Mouse (Mus musculus) hematopoietic stem cell, adult 5-6 weeks (primary cell): ENCODE data around the gene Atp2a1. TPM values are rescaled to one million over a fixed set of nuclear protein-coding genes. Genes with fewer than 3 reads are reported as not detected.
A peak's percentile ranks its signal among the peaks of the same experiment; 100 is the strongest.
"Not testable (repeated sequence)": the region's sequence is repeated elsewhere in the genome, so short reads cannot be mapped to it uniquely, and the experiment has no call there.

Experiments
- ATAC-seq, 2 experiments: fragments of 125-278 bp in 1 of 2; replicated peaks in 1 of 2; 2 replicates each; pipeline ENCODE4 v1.8.0; 2016 to 2017; ENCODE audit warnings: inconsistent platforms in 2 of 2, mild to moderate bottlenecking in 2 of 2, moderate number of reproducible peaks in 2 of 2, low read depth in 1 of 2, moderate TSS enrichment in 1 of 2; ENCODE audit not compliant: low FRiP score in 2 of 2, poor library complexity in 2 of 2, severe bottlenecking in 2 of 2, insufficient read depth in 1 of 2, low TSS enrichment in 1 of 2
- total RNA-seq: library from RNA; stranded (forward); fragments of 172-1452, 232-1000 nt; gene quantifications from 2 replicates; pipeline ENCODE4 v1.2.3, GENCODE M21; 2017

Atp2a1 gene
- total RNA-seq, 1 experiment from 2014 or later, result 0.30 TPM

GRCm38 (mm10) chr7:126434726-126435125, 28.2 kb downstream of the Atp2a1 start:
- no peak for ATAC-seq

DNA sequence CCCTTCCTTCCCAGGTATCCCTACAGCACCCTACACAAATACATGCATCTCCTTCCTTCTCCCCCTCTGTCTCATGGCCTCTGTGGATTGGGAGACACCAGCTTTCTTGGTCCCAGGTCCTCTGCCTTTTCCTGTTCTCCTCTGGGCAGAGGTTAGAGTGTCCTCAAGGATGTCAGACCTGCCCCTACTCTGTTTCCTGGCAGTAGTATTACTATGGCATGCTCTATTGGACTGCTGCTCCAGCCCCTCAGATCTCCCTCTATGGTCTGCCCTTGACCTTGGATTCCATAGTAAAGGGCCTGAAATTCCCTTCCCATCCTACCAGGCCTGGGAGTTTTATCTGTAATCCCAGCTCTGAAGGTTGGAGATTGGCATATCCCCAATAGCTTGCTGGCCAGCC, 32.7 kb downstream of the Atp2a1 start:
- no peak for ATAC-seq

GRCm38 (mm10) chr7:126429503-126429898, 33.4 kb downstream of the Atp2a1 start:
- ATAC-seq, result no peak

DNA sequence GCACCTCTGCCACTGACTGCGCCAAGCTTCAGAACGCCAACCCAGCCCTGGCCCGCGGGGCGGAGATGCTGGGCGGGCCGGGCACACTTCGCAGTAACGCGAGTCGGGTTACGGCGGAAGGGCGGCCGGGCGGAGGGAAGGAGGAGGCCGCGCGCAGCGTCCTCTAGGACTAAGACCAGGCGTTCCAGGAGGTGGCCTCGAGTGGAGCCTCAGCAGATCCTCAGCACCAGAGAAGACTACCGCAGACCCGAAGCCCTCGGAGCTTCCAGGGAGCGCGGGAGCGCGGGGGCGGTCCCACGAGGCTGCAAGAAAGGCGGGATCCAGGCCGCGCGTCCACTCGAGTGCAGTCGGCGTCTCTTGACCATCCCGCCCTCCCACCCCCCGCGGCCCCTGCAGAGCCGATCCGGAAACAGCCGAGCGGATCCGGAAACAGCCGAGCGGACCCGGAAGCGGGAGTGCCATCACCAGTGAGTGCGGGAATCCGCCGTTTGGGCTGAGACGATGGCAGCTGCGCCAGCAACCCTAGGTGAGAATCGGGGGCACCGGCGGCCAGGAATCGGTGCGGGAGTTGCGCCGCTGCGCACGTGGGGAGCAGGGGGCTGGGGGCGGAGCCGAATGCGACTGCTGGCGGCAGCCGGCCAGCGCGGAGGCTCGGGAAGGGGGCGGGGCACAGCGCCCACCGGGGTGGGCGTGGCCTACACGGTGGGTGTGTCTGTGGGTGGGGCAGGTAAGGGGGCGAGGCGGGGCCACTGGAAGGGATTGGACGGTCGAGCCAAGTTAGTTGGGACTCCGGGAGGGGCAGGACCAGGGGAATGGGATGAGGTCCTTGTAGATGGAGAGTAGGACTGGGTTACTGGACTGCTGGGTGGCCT, 34.0 kb downstream of the Atp2a1 start, which contains the start of gene Rabep2:
TSS of gene Rabep2 (plus strand) at position 129 of the 872 bp plus-strand sequence.
- peak; percentile 58 to 81 for ATAC-seq

- 0 out of 4 replicates have a peak, but pooled peaks of 1 of the 2 experiments have one; percentile 9 for ATAC-seq
Observed at GRCm38 (mm10) chr7:126428154-126428553, 34.8 kb downstream of the Atp2a1 start.

DNA sequence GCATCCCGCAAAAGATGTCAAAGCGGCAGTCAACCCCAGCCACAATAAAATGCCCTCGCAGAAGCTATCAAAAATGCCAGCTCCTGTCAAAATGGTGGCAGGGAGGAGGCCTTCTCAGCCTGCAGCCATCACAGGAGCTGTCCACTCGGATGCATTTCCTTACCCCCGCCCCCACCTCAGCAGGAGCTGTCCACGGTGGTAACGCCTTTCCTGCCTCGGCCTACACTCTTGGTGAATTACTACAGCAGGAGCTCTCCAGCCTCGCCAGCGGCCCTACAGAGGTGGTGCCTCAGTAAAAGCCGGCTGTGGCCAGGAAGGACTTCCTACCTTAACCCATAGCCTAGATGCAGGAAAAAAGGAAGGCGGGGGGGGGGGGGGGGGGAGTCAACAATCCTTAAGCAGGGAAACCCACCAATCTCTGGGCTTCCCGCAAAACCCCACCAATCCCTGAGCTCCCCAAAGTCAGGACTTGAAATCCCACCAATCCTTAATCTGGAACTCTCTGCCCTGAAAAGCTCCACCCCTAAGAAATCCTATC, 35.5 kb downstream of the Atp2a1 start:
- ATAC-seq, result no peak

DNA sequence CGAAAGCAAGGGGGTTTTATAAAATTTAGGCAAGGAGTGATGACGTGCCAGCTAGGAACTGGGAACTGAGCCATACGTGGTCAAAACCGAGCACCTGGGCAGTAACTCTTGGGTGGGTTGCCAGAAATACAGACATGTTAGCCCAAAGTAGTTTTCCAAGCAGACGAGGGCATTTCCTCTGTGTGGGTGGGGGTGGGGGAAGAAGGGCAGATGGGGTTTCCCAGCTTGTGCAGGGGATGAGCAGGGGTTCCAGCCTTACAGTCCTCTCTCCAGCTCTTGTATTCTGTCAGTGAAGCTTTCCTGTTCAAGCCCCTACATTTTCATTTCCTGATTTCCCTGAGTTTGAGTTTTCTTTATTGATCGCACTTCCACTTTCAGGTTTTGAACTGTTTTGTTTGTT, 38.7 kb downstream of the Atp2a1 start:
- no peak for ATAC-seq

- ATAC-seq, result peak; percentile 32 to 35; a peak in 1 of 4 replicates
Observed at GRCm38 (mm10) chr7:126421756-126422155, 41.2 kb downstream of the Atp2a1 start.

- ATAC-seq, result no peak
Observed at GRCm38 (mm10) chr7:126418496-126418895, 44.4 kb downstream of the Atp2a1 start.

- no peak for ATAC-seq
Observed at GRCm38 (mm10) chr7:126417606-126418005, 45.3 kb downstream of the Atp2a1 start.

DNA sequence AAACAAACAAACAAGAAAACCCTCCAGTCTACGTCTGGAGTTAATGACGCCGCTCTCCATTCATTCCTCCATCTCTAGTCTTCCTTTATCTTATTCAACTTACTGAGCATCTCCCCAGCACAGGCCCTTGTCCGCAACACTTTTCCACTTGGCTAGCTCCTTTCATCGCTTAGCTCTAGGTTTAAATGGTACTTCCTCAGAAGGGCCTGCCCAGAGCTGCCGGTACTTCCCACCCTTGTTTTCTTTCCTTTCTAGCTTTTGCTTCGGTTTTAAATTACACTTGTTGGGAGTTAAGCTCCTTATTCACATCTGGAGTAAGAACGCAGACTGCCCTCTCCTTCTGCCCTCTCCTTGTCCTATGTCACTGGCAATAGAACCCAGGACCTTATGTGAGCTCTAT, 45.9 kb downstream of the Atp2a1 start:
- ATAC-seq, result no peak

DNA sequence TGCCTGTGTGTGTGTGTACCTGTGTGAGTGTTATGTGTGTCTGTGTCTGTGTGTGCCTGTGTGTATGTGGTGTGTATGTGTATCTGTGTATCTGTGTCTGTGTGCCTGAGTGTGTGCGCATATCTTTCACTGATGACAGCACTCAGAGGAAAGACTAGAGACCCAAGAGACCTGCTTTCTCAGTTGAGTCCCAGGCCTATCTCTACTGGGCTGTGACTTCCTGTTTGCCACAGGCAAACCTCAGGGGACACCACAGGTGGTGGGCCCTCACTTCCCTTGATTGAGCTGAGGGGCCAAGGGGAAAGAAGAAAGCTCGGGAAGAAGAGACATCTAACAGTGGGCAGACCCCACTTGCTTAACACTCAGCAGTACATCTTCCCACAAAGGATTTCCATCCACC, 46.3 kb downstream of the Atp2a1 start:
- peak; percentile 64 to 67 for ATAC-seq

DNA sequence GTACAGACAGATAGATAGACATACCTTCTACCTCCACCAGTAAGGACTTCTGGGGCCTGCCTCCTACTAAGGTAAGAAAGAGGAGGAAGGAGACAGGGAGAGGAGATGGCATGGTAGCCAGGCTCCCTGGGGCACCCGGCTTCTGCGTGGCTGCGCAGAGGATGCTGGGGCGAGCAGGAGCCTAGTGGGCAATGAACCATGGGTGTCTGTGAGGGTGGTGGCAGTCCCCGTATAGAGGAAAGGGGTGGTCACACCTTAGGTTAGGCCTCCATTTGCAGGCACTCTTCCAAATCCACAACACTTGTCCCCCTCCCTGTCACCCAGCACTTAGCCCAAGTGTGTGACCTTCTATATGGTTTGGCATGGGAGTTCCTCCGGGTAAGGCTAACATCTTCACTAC, 48.2 kb downstream of the Atp2a1 start, which contains the start of gene Cd19:
TSS of gene Cd19 (minus strand) at position 165 of the 400 bp plus-strand sequence.
- no peak for ATAC-seq

DNA sequence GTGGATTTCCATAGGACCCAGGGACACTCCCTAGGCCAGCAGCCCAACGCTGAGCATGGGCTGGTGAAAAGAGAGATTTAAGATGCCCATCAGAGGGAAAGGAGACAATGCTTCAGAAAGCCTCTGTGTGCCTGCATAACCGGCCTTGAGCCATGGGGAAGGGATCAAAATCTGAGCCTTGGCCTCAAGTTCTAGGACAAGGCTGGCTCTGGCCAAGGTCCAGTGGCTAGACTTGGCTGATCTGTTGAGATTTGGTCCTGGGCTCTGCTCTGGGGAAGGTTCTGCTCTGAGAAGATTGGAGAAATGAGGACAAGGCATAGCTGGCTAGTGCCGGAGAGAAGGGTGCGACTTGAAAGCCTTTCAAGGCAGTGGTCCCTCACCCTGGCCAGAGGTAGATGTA, 51.8 kb downstream of the Atp2a1 start:
- ATAC-seq, result no peak

DNA sequence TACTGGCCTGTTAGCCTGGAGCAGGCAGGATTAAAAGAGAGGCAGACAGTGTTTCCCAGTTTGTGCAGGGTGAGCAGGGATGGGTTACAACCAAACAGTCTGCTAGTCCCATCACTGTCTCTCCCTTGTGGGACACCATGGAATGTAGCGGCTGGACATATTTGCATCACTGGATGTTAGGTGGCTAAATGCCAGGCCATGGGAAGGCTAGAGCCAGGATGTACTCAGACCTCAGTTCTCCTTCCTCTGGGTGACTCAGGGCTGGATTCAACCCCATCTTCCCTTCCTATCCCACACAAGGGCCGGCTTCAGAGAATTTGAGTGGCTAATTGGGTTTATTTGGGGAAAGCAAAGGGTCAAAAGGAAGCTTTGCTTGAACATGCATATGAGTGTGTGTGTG, 54.2 kb downstream of the Atp2a1 start:
- ATAC-seq, result no peak

DNA sequence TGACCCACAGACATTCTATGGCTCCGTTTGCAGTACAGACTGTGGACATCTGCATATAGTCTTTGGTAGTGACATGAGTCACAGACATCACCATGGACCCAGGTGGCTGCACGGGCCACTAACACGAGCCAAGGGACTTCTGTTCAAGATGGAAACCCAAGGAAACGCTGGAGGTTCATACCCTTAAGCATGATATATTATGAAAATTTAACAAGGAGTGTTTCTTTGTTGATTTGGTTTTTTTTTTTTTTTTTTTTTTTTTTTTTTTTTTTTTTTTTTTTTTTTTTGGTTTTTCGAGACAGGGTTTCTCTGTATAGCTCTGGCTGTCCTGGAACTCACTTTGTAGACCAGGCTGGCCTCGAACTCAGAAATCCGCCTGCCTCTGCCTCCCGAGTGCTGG, 60.4 kb downstream of the Atp2a1 start:
- not testable (repeated sequence) for ATAC-seq

DNA sequence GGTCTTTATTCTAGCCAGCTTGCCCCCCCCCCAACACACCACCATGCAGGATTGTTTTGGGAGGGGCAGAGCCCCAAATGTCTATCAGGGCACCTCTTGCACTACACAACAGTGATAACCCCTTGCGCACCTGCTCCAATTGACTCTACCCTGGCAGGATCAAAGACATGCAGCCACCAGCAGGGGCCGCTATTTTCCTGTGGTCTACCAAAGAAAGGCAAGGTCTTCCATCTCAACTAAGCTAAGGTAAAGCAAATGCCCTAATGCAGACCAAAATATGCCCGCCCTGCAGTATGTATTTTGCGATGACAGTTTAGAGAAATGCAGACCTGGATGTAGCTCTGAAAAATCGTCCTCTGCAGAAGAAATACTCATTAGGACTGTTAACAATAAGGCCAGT, 63.4 kb downstream of the Atp2a1 start:
- peak; percentile 31 to 58; a peak in 2 of 4 replicates for ATAC-seq

GRCm38 (mm10) chr7:126397822-126398221, 65.1 kb downstream of the Atp2a1 start:
- ATAC-seq, result no peak
